Mouse (Mus musculus): ENCODE measurements around the gene Map3k9.

GRCm38 (mm10) chr12:81803016-81803415 is 22.0 kb upstream of the Map3k9 start:
- TF ChIP-seq GATA1 (IDR thresholded peaks at IDR 0.05; ENCODE audit: borderline replicate concordance, low read length) (no peak), FLI1 (IDR thresholded peaks at IDR 0.05; ENCODE audit: low read length) (no peak)
